Mouse (Mus musculus): Measurements from ENCODE around the gene Stap2. TPM values are rescaled to one million over a fixed set of nuclear protein-coding genes. Genes with fewer than 3 reads are reported as not detected.

The Stap2 gene
- polyA plus RNA-seq, 1 experiment from 2014 or later = 4.5 TPM

DNA sequence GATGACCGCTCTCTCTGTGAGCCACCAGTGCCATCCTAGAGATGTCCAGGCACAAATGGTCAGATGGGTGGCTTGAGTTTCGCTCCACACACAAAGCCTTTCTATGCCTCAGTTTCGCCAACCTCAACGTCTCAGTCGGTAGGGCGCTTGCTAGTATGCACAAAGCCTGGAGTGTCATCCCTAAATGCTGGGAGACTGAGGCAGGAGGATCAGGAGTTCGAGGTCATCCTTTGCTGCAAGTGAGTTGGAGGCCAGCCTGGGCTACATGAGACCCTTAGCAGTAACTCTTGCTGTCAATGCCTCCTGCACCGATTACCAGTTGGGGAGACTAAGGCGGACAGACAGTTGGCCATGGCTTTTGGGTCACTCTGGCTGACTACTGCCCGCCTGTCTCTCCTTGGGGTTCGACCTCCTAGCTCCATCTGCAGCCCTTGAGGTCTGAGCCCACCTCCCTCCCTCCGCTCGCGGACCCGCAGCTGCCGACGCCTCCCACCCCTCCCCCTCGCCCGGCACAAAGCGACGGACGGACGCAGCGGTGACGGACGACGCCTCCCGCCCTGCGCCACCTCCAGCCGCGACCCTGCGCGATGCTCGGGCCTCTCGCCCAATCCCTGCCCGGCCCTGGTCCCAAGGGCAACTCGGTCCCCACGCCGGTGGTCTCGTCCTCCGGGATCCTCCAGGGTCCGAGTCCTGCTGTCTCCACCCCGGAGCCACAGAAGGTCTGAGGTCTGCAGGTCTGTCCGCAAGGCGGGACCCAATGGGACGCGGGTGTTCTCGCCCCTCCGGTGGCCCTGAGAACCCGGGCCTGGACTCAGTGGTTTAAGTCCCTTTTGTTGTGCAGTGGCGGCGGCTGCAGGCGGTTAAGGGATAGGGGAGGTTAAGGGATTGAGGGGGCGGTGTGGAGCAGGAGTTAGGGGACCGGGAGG lies 35.2 kb downstream of the Stap2 start, which contains the start of gene Shd:
Gene Shd (plus strand): TSS at position 502 of the 926 bp plus-strand sequence.
- Histone ChIP-seq H3K9me3 (ENCODE audit: control insufficient read depth, low read length) (no peaks in the 10 kb centered on the region), H3K36me3 (ENCODE audit: control insufficient read depth, insufficient read depth, low read length) (peaks cover 6% of the 10 kb centered on the region), H3K27me3 (ENCODE audit: control insufficient read depth, insufficient read depth, low read length) (no peaks in the 10 kb centered on the region), H3K4me2 (peak within 1 kb of the TSS; percentile 68), H3K4me1 (ENCODE audit: control insufficient read depth, insufficient read depth, low read length) (peaks cover 10% of the 10 kb centered on the region), H3K4me3 (ENCODE audit: low read depth, low read length) (peak within 1 kb of the TSS; percentile 52), H3K27ac (ENCODE audit: low read depth, low read length) (peak within 1 kb of the TSS; percentile 93), H3K9ac (ENCODE audit: low read length) (peak within 1 kb of the TSS; percentile 81)
- ATAC-seq (ENCODE audit: low FRiP score) (peak; percentile 85), DNase-seq (ENCODE audit: low spot score, missing footprints) (peak; percentile 98)
- WGBS = 8% methylated on average over 51 of the region's 55 CpGs

DNA sequence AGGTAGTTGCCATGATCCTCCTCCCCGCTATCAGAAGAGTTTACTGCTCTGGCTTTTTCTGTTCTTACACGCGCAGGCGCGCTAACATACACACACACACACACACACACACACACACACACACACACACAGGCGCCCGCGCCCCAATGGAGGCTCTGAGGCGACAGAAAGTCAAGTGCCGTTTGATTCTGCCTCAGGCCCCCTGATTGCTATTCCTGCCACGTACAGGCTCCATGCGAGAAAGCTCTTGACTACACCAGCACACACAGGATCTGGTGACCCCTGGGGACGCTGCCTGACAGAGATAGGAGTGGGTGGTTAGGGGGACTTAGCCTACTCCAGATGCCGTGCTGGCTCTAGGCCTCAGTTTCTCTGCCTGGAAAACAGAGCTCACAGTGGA lies 35.8 kb downstream of the Stap2 start:
- Histone ChIP-seq H3K4me2 (peak overlapping the region; percentile 68; the same call in 1 of the 2 replicates), H3K27me3 (ENCODE audit: control insufficient read depth, insufficient read depth, low read length) (no peaks in the 10 kb centered on the region), H3K9me3 (ENCODE audit: control insufficient read depth, low read length) (no peaks in the 10 kb centered on the region), H3K36me3 (ENCODE audit: control insufficient read depth, insufficient read depth, low read length) (peaks cover 9% of the 10 kb centered on the region), H3K9ac (ENCODE audit: low read length) (peak overlapping the region; percentile 81), H3K4me1 (ENCODE audit: control insufficient read depth, insufficient read depth, low read length) (peaks cover 10% of the 10 kb centered on the region), H3K4me3 (ENCODE audit: low read depth, low read length) (no peak overlapping the region), H3K27ac (ENCODE audit: low read depth, low read length) (peak overlapping the region; percentile 93)
- DNase-seq (ENCODE audit: low spot score, missing footprints) = peak; percentile 99
- ATAC-seq (ENCODE audit: low FRiP score) = peak; percentile 72
- 29% methylated on average over 14 of the region's 14 CpGs for WGBS

DNA sequence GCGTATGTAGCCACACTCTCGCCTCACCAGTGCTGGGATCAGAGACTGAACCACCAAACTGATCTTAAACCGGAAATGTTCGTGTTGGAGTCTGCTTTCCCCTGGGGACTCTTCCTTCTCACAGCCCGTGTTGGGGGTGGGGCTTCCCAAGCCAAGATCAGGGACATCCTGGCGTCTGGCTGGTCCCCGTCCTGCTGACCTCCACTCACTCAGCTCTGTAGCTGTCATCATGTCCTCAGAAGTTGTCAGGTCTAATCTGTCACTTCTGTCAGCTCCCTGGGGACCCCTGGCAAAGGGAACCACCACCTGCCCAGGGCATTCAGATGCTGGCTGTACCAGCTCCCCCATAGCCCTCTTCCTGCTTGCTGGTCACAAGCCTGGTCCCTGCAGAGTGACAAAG lies 37.2 kb downstream of the Stap2 start:
- Histone ChIP-seq H3K4me1 (ENCODE audit: control insufficient read depth, insufficient read depth, low read length) (peaks cover 10% of the 10 kb centered on the region), H3K9ac (ENCODE audit: low read length) (no peak overlapping the region), H3K27ac (ENCODE audit: low read depth, low read length) (no peak overlapping the region), H3K36me3 (ENCODE audit: control insufficient read depth, insufficient read depth, low read length) (peaks cover 12% of the 10 kb centered on the region), H3K4me3 (ENCODE audit: low read depth, low read length) (no peak overlapping the region), H3K9me3 (ENCODE audit: control insufficient read depth, low read length) (no peaks in the 10 kb centered on the region), H3K27me3 (ENCODE audit: control insufficient read depth, insufficient read depth, low read length) (no peaks in the 10 kb centered on the region), H3K4me2 (no peak overlapping the region)
- DNase-seq (ENCODE audit: low spot score, missing footprints) (no peak), ATAC-seq (ENCODE audit: low FRiP score) (no peak)
- 72% methylated on average over 7 of the region's 7 CpGs for WGBS

DNA sequence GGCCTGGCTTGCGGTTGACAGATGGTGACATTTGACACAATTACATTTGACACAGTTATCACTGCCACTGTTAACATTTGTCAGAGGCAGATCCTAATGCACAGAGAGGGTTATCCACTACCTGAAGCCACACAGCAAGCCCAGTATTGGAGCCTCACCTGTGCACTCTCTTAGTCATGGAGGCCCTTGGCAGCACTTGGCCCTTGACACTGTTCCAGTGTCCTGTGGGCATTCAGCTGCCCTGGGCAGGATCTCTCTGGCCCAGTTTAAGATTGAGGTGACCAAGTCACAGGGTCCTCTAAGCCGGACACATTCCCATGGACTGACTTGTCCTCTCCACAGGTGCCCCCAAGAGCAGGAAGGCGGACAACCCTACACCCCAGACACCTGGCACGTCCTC lies 38.2 kb downstream of the Stap2 start:
- no peak overlapping the region for H3K4me3 ChIP-seq (ENCODE audit: low read depth, low read length)
- 93% methylated on average over 4 of the region's 4 CpGs for WGBS
- no peak overlapping the region for H3K4me2 ChIP-seq
- H3K4me1 ChIP-seq (ENCODE audit: control insufficient read depth, insufficient read depth, low read length) = peaks cover 10% of the 10 kb centered on the region
- peaks cover 12% of the 10 kb centered on the region for H3K36me3 ChIP-seq (ENCODE audit: control insufficient read depth, insufficient read depth, low read length)
- H3K9ac ChIP-seq (ENCODE audit: low read length) = no peak overlapping the region
- no peak for ATAC-seq (ENCODE audit: low FRiP score)
- H3K27ac ChIP-seq (ENCODE audit: low read depth, low read length) = no peak overlapping the region
- no peaks in the 10 kb centered on the region for H3K27me3 ChIP-seq (ENCODE audit: control insufficient read depth, insufficient read depth, low read length)
- H3K9me3 ChIP-seq (ENCODE audit: control insufficient read depth, low read length) = no peaks in the 10 kb centered on the region
- no peak for DNase-seq (ENCODE audit: low spot score, missing footprints)

DNA sequence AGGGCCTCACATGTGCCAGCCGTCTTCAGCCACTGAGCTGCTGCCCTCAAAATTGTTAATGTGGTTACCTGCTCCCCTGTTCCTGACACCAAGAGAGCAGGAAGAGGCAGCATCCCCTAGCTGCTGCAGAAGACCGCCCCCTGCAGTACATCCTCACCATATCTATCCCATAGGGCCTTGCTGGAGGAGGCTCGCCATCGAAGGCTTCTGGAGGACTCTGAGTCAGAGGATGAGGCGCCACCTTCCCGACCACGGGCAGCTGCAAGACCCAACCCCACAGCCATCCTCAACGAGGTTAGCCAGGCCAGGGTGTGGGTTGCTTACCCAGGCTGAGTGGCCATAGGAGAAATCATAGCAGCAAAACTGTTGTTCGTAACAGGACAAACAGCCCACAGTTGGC lies 40.4 kb downstream of the Stap2 start:
- Histone ChIP-seq H3K36me3 (ENCODE audit: control insufficient read depth, insufficient read depth, low read length) (peaks cover 12% of the 10 kb centered on the region), H3K27ac (ENCODE audit: low read depth, low read length) (no peak overlapping the region)
- 83% methylated on average over 9 of the region's 9 CpGs for WGBS

DNA sequence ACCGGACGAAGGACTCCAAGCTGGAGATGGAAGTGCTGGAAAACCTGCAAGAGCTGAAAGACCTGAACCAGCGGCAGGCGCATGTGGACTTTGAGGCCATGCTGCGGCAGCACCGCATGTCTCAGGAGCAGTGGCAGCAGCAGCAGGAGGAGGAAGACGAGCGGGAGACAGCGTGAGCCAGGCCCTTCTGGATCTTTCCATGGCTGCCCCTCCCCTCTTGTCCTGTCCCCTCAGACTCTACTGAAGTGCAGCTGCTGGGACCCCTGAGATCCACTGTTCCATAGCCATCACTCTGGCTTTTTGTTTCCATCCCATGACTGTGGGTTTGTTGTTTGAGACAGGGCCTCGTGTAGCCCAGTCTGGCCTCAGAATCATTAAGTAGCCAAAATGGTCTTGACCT lies 40.9 kb downstream of the Stap2 start:
- DNase-seq (ENCODE audit: low spot score, missing footprints) (no peak), ATAC-seq (ENCODE audit: low FRiP score) (no peak)
- Histone ChIP-seq H3K4me3 (ENCODE audit: low read depth, low read length) (no peak overlapping the region), H3K27me3 (ENCODE audit: control insufficient read depth, insufficient read depth, low read length) (no peaks in the 10 kb centered on the region), H3K36me3 (ENCODE audit: control insufficient read depth, insufficient read depth, low read length) (peaks cover 12% of the 10 kb centered on the region), H3K4me1 (ENCODE audit: control insufficient read depth, insufficient read depth, low read length) (peaks cover 4% of the 10 kb centered on the region), H3K4me2 (no peak overlapping the region), H3K9me3 (ENCODE audit: control insufficient read depth, low read length) (no peaks in the 10 kb centered on the region), H3K27ac (ENCODE audit: low read depth, low read length) (no peak overlapping the region), H3K9ac (ENCODE audit: low read length) (no peak overlapping the region)
- 96% methylated on average over 10 of the region's 10 CpGs for WGBS

More for the DNA sequence above, 40.4 kb downstream of the Stap2 start:
- Histone ChIP-seq H3K9me3 (ENCODE audit: control insufficient read depth, low read length) (no peaks in the 10 kb centered on the region), H3K4me3 (ENCODE audit: low read depth, low read length) (no peak overlapping the region), H3K4me1 (ENCODE audit: control insufficient read depth, insufficient read depth, low read length) (peaks cover 4% of the 10 kb centered on the region), H3K27me3 (ENCODE audit: control insufficient read depth, insufficient read depth, low read length) (no peaks in the 10 kb centered on the region), H3K9ac (ENCODE audit: low read length) (no peak overlapping the region), H3K4me2 (no peak overlapping the region)
- no peak for DNase-seq (ENCODE audit: low spot score, missing footprints)
- ATAC-seq (ENCODE audit: low FRiP score) = no peak

DNA sequence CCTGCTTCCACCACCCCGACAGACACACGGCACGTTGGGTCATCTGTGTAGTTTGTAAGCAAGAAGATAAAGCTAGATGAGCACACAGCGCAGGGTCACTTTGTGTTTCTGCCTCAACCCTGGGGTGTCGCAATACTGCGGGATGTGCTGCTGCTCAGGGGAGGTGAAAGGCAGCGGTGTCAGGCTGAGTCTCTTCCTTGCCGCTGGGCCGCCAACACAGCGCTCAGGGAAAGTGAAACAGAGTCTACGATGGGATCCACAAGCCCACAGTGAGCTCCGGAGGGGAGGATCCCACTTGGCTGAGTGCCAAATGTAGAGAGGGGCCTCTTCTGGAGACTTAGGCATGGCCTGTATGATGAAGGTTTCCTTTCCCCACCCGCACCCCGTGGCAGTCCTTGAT lies 42.2 kb downstream of the Stap2 start:
- Histone ChIP-seq H3K4me1 (ENCODE audit: control insufficient read depth, insufficient read depth, low read length) (peaks cover 8% of the 10 kb centered on the region), H3K4me2 (no peak overlapping the region), H3K36me3 (ENCODE audit: control insufficient read depth, insufficient read depth, low read length) (peaks cover 12% of the 10 kb centered on the region), H3K27ac (ENCODE audit: low read depth, low read length) (no peak overlapping the region), H3K27me3 (ENCODE audit: control insufficient read depth, insufficient read depth, low read length) (no peaks in the 10 kb centered on the region), H3K9me3 (ENCODE audit: control insufficient read depth, low read length) (no peaks in the 10 kb centered on the region), H3K9ac (ENCODE audit: low read length) (no peak overlapping the region), H3K4me3 (ENCODE audit: low read depth, low read length) (no peak overlapping the region)
- 92% methylated on average over 14 of the region's 14 CpGs for WGBS
- no peak for ATAC-seq (ENCODE audit: low FRiP score)
- DNase-seq (ENCODE audit: low spot score, missing footprints) = no peak

DNA sequence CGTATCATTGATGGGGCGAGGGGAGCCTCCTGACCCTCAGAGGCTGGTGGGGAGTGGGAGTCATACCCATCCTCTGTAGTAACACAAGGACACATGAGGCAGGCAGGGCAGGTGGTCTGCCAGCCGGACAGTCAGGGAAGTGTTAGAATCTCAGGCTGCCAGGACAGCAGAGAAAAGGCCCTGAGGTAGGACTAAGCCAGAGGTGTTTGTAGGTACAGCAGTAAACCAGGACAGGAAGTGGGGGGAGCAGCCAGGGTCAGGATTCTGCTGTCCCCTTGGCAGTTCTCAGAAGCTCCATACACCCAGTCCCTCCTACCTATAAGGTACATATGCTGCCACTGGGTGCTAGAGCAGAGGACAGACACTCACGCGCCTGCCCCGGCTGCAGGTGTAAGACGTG lies 43.8 kb downstream of the Stap2 start:
- 97% methylated on average over 7 of the region's 7 CpGs for WGBS
- ATAC-seq (ENCODE audit: low FRiP score) = no peak
- H3K9me3 ChIP-seq (ENCODE audit: control insufficient read depth, low read length) = no peaks in the 10 kb centered on the region
- no peak overlapping the region for H3K9ac ChIP-seq (ENCODE audit: low read length)
- H3K27me3 ChIP-seq (ENCODE audit: control insufficient read depth, insufficient read depth, low read length) = no peaks in the 10 kb centered on the region
- peaks cover 12% of the 10 kb centered on the region for H3K4me1 ChIP-seq (ENCODE audit: control insufficient read depth, insufficient read depth, low read length)
- peaks cover 9% of the 10 kb centered on the region for H3K36me3 ChIP-seq (ENCODE audit: control insufficient read depth, insufficient read depth, low read length)
- H3K4me2 ChIP-seq = no peak overlapping the region
- DNase-seq (ENCODE audit: low spot score, missing footprints) = no peak
- no peak overlapping the region for H3K4me3 ChIP-seq (ENCODE audit: low read depth, low read length)
- H3K27ac ChIP-seq (ENCODE audit: low read depth, low read length) = no peak overlapping the region

DNA sequence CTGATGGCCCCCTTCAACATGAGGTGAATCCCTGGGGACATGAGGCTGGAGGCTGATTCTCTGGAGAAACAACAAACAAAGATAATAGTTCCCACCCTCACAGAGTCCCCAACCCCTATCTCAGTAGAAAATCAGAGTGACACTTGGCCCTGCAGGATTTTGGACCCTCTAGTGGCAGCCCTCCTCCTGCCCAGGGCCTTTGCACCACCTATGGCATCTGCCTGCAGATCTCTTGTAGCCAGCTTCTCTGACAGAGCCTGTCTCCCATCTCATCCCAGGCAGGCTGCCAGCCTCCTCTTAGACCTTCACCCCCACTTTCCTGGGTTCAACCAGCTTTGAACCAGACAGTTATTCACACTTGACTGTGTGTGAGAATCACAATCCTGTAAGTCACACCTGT lies 44.6 kb downstream of the Stap2 start:
- H3K9ac ChIP-seq (ENCODE audit: low read length) = no peak overlapping the region
- H3K27me3 ChIP-seq (ENCODE audit: control insufficient read depth, insufficient read depth, low read length) = no peaks in the 10 kb centered on the region
- DNase-seq (ENCODE audit: low spot score, missing footprints) = no peak
- H3K9me3 ChIP-seq (ENCODE audit: control insufficient read depth, low read length) = no peaks in the 10 kb centered on the region
- H3K4me3 ChIP-seq (ENCODE audit: low read depth, low read length) = no peak overlapping the region
- H3K36me3 ChIP-seq (ENCODE audit: control insufficient read depth, insufficient read depth, low read length) = peaks cover 8% of the 10 kb centered on the region
- H3K27ac ChIP-seq (ENCODE audit: low read depth, low read length) = no peak overlapping the region
- H3K4me2 ChIP-seq = no peak overlapping the region
- peaks cover 18% of the 10 kb centered on the region for H3K4me1 ChIP-seq (ENCODE audit: control insufficient read depth, insufficient read depth, low read length)
- no peak for ATAC-seq (ENCODE audit: low FRiP score)
